In genomic region chrX:99137143-99137870, GRCm38 (mm10) we compare ENCODE assay signal across 8 mouse cellular contexts. TPM values are rescaled to one million over a fixed set of nuclear protein-coding genes. Genes with fewer than 3 reads are reported as not detected.
DNase-seq lines count a peak whose midpoint lies in the region; ATAC-seq and TF ChIP-seq lines count a peak whose summit lies in the region.

No protein-coding gene starts in this region.

- H3K79me2 ChIP-seq in CH12.LX (replicated peaks; ENCODE audit: control insufficient read depth, extremely low read depth, insufficient read depth, poor library complexity, severe bottlenecking): no peaks in the 10 kb centered on the region

- dilution Hi-C loops in CH12.LX (cut with MboI; ENCODE audit: extremely low pct_ligation_motif_present, extremely low pct_unique_long_range_greater_than_20kb, low sequenced_read_pairs): no loop called here

- H3K36me3 ChIP-seq in CH12.LX (replicated peaks in 1 of 2; ENCODE audit: control insufficient read depth in 1 of 2, insufficient read depth in 1 of 2, low read length in 1 of 2): no peaks in the 10 kb centered on the region
- H3K36me3 ChIP-seq in heart, embryonic 14.5 days (ENCODE audit: control insufficient read depth, insufficient read depth, low read length): no peaks in the 10 kb centered on the region
- no peaks in the 10 kb centered on the region for H3K36me3 ChIP-seq in liver, postnatal 0 days (replicated peaks; ENCODE audit: insufficient read depth, low read length)
- no peaks in the 10 kb centered on the region for H3K36me3 ChIP-seq in stomach, embryonic 16.5 days (ENCODE audit: control insufficient read depth, insufficient read depth, low read length)

- H3K9ac ChIP-seq in CH12.LX (ENCODE audit: insufficient read depth, low read depth): no peak overlapping the region
- peak overlapping the region; percentile 87 for H3K9ac ChIP-seq in heart, embryonic 14.5 days (ENCODE audit: low read length)
- H3K9ac ChIP-seq in liver, postnatal 0 days (replicated peaks): peak overlapping the region; percentile 59
- H3K9ac ChIP-seq in stomach, embryonic 16.5 days (ENCODE audit: low read length): peak overlapping the region; percentile 87

- TF ChIP-seq EP300 in CH12.LX (IDR thresholded peaks at IDR 0.05; ENCODE audit: low read length): no peak
- TF ChIP-seq EP300 in liver, postnatal 0 days (IDR thresholded peaks at IDR 0.05; ENCODE audit: low read depth): no peak

- TF ChIP-seq CTCF in CH12.LX (conservative IDR thresholded peaks at IDR 0.05 in 1 of 2, IDR thresholded peaks at IDR 0.05 in 1 of 2; ENCODE audit: low read depth in 2 of 2, low read length in 2 of 2): no peak
- TF ChIP-seq CTCF in liver, postnatal 0 days (IDR thresholded peaks at IDR 0.05; ENCODE audit: low read depth): no peak

- in situ Hi-C loops in CH12.LX (cut with MboI; ENCODE audit: low pct_ligation_motif_present, low pct_unique_long_range_greater_than_20kb, low sequenced_read_pairs): loop anchor here (10.0 to 25.0 kb wide), 3 partner anchors 275 to 450 kb away; no protein-coding TSS in a partner anchor

- TF ChIP-seq RAD21 in CH12.LX (IDR thresholded peaks at IDR 0.05; ENCODE audit: low read depth, low read length): no peak

- WGBS in heart, embryonic 14.5 days: 24% methylated on average over 31 of the region's 31 CpGs
- 25% methylated on average over 28 of the region's 31 CpGs for WGBS in liver, postnatal 0 days (ENCODE audit: insufficient replicate concordance)
- WGBS in stomach, embryonic 16.5 days: 21% methylated on average over 29 of the region's 31 CpGs

- no peak overlapping the region for H3K27ac ChIP-seq in CH12.LX (ENCODE audit: insufficient read depth, low read depth)
- peak overlapping the region; percentile 47 to 86; a peak in 3 of 4 replicates for H3K27ac ChIP-seq in heart, embryonic 14.5 days (replicated peaks in 1 of 2; ENCODE audit: control insufficient read depth in 1 of 2, insufficient read depth in 1 of 2, low read depth in 2 of 2, low read length in 2 of 2)
- no peak overlapping the region for H3K27ac ChIP-seq in liver, postnatal 0 days (ENCODE audit: low read depth)
- peak overlapping the region; percentile 87 for H3K27ac ChIP-seq in stomach, embryonic 16.5 days (ENCODE audit: low read length)

- no peaks in the 10 kb centered on the region for H3K9me3 ChIP-seq in CH12.LX (replicated peaks; ENCODE audit: low read length)
- H3K9me3 ChIP-seq in heart, embryonic 14.5 days (ENCODE audit: control insufficient read depth, low read length): no peaks in the 10 kb centered on the region
- no peaks in the 10 kb centered on the region for H3K9me3 ChIP-seq in liver, postnatal 0 days (ENCODE audit: low read length)
- no peaks in the 10 kb centered on the region for H3K9me3 ChIP-seq in stomach, embryonic 16.5 days (replicated peaks; ENCODE audit: control insufficient read depth, low read length)

- H3K27me3 ChIP-seq in CH12.LX (replicated peaks): no peaks in the 10 kb centered on the region
- peaks cover 2% of the 10 kb centered on the region; the same call in 1 of the 2 replicates for H3K27me3 ChIP-seq in heart, embryonic 14.5 days (ENCODE audit: control insufficient read depth, insufficient read depth, low read length)
- peaks cover 11% of the 10 kb centered on the region for H3K27me3 ChIP-seq in liver, postnatal 0 days (ENCODE audit: insufficient read depth, low read length)
- H3K27me3 ChIP-seq in stomach, embryonic 16.5 days (ENCODE audit: control insufficient read depth, insufficient read depth, low read length): no peaks in the 10 kb centered on the region; the same call in none of the 2 replicates

- peak overlapping the region in 2 of 3 experiments; percentile 50 to 55 for H3K4me3 ChIP-seq in CH12.LX (replicated peaks in 1 of 3; ENCODE audit: low read depth in 2 of 3, low read length in 2 of 3, poor library complexity in 1 of 3)
- H3K4me3 ChIP-seq in heart, embryonic 14.5 days (ENCODE audit: control insufficient read depth in 1 of 2, insufficient read depth in 1 of 2, low read depth in 1 of 2, low read length in 2 of 2): peak overlapping the region; percentile 59 to 83
- peak overlapping the region; percentile 57 for H3K4me3 ChIP-seq in liver, postnatal 0 days (ENCODE audit: low read depth, low read length)
- peak overlapping the region; percentile 67 for H3K4me3 ChIP-seq in stomach, embryonic 16.5 days (replicated peaks; ENCODE audit: low read length)

- peak overlapping the region; percentile 58; the same call in 1 of the 2 replicates for H3K4me2 ChIP-seq in CH12.LX (ENCODE audit: insufficient read depth, low read depth, poor library complexity, severe bottlenecking)
- peak overlapping the region; percentile 70 for H3K4me2 ChIP-seq in heart, embryonic 14.5 days (ENCODE audit: low read length)
- H3K4me2 ChIP-seq in liver, postnatal 0 days (ENCODE audit: low read depth, low read length): peak overlapping the region; percentile 74
- H3K4me2 ChIP-seq in stomach, embryonic 16.5 days (ENCODE audit: low read depth, low read length): peak overlapping the region; percentile 54

- H3K4me1 ChIP-seq in CH12.LX (ENCODE audit: control insufficient read depth in 1 of 2, insufficient read depth in 2 of 2): peaks cover 0 to 9% of the 10 kb centered on the region in 2 experiments; a peak in 1 of 4 replicates
- H3K4me1 ChIP-seq in heart, embryonic 14.5 days (ENCODE audit: control insufficient read depth in 2 of 2, insufficient read depth in 2 of 2, low read length in 2 of 2): peaks cover 14 to 18% of the 10 kb centered on the region in 2 experiments; a peak in 3 of 4 replicates
- H3K4me1 ChIP-seq in liver, postnatal 0 days (ENCODE audit: insufficient read depth): no peaks in the 10 kb centered on the region
- H3K4me1 ChIP-seq in stomach, embryonic 16.5 days (ENCODE audit: control insufficient read depth, insufficient read depth, low read length): peaks cover 21% of the 10 kb centered on the region; the same call in 1 of the 2 replicates

- no peak for ATAC-seq in heart, embryonic 14.5 days (ENCODE audit: insufficient number of reproducible peaks, insufficient read depth, low FRiP score, low read depth)
- no peak for ATAC-seq in liver, postnatal 0 days
- no peak for ATAC-seq in stomach, embryonic 16.5 days (ENCODE audit: insufficient read depth, low FRiP score)

- peak; percentile 11 for DNase-seq in 3T3-L1 (ENCODE audit: low read depth, low spot score)
- no peak for DNase-seq in CH12.LX (ENCODE audit: extremely low read depth)
- DNase-seq in liver, postnatal 0 days: no peak
- no peak for DNase-seq in cerebellum, adult 9-11 months
- no peak for DNase-seq in left cerebral cortex, adult 18-20 months (ENCODE audit: low spot score in 2 of 2)
- DNase-seq in cerebellum, postnatal 36 days: no peak

- TF ChIP-seq POLR2A in CH12.LX (IDR thresholded peaks at IDR 0.05; ENCODE audit: low read depth, low read length): no peak

TF ChIP-seq in CH12.LX, 34 proteins besides CTCF, POLR2A, EP300 and RAD21:
- TF ChIP-seq USF1 (IDR thresholded peaks at IDR 0.05; ENCODE audit: low read depth, low read length) (no peak), NRF1 (IDR thresholded peaks at IDR 0.05; ENCODE audit: low read depth, low read length) (no peak), TCF12 (IDR thresholded peaks at IDR 0.05; ENCODE audit: low read depth, low read length) (no peak), JUN (IDR thresholded peaks at IDR 0.05; ENCODE audit: insufficient read depth, low read depth, low read length) (no peak), ETS1 (conservative IDR thresholded peaks at IDR 0.05; ENCODE audit: low read depth, low read length) (no peak), GABPA (IDR thresholded peaks at IDR 0.05; ENCODE audit: insufficient replicate concordance, low read depth, low read length) (no peak), ELF1 (IDR thresholded peaks at IDR 0.05; ENCODE audit: low read depth, low read length) (no peak), MAFK (IDR thresholded peaks at IDR 0.05; ENCODE audit: insufficient replicate concordance, low read length) (no peak), PAX5 (IDR thresholded peaks at IDR 0.05; ENCODE audit: low read length) (no peak), CHD2 (IDR thresholded peaks at IDR 0.05; ENCODE audit: low read length) (no peak), MEF2A (IDR thresholded peaks at IDR 0.05; ENCODE audit: borderline replicate concordance, low read depth, low read length) (no peak), MAZ (IDR thresholded peaks at IDR 0.05; ENCODE audit: low read depth, low read length) (no peak), SMC3 (IDR thresholded peaks at IDR 0.05; ENCODE audit: low read depth, low read length) (no peak)

RNA-seq across cellular contexts. Expression of gene Efnb1, which starts 1.4 kb away (rescaled TPM):
- total RNA-seq in CH12.LX (2012; rRNA removed) (1.3 and 1.4 TPM in 2 replicates), CH12.LX (2014; rRNA removed) (1.2 and 1.4 TPM in 2 replicates)
- polyA plus RNA-seq in CH12.LX (2012; ENCODE audit: insufficient read length, low read depth): 1.7 and 1.8 TPM in 2 replicates
- 18.6 and 20.1 TPM in 2 replicates for polyA plus RNA-seq in heart, embryonic 14.5 days (2014; fragmentation: Nextera tagmentation; extraction: Ambion mirVana)
- polyA plus RNA-seq in liver, postnatal 0 days (2015; fragmentation: Nextera tagmentation; extraction: Ambion mirVana): 4.9 and 6.5 TPM in 2 replicates
- 15.6 and 18.9 TPM in 2 replicates for polyA plus RNA-seq in stomach, embryonic 16.5 days (2015; fragmentation: Nextera tagmentation; extraction: Ambion mirVana)
- total RNA-seq in left cerebral cortex, adult 18-20 months (2021): 10 to 100 TPM; 22.2 to 22.9 TPM

Comparison
In these comparisons a context has a peak if more than half of its experiments do, and no peak if none do; other contexts are left out.
1. H3K27ac ChIP-seq: peak in heart, embryonic 14.5 days (2 of 2) and stomach, embryonic 16.5 days (single experiment); none in CH12.LX (single experiment) and liver, postnatal 0 days (single experiment).
2. Peak in every context shown above with its lines, with median percentiles within 50 percentile points of each other: H3K4me2 ChIP-seq and H3K4me3 ChIP-seq.